Mouse (Mus musculus) midbrain, embryonic 16.5 days (tissue): ENCODE measurements around the gene Zfp365. TPM values are rescaled to one million over a fixed set of nuclear protein-coding genes. Genes with fewer than 3 reads are reported as not detected.

Experiments
- ATAC-seq: fragments of 200-750 bp; cut with Nextera tagmentation; 2 replicates; pipeline ENCODE4 v1.8.0; 2017; ENCODE audit warnings: moderate TSS enrichment
- H3K27ac ChIP-seq: fragments of 300-500 bp; sonication (generic); 2 replicates; pipeline ENCODE4 v1.5.1; 2014; ENCODE audit warnings: mild to moderate bottlenecking, low read length, mixed read lengths
- H3K27me3 ChIP-seq: fragments of 300-500 bp; sonication (generic); 2 replicates; pipeline ENCODE4 v1.6.1; 2014; ENCODE audit warnings: low read depth, low read length, mixed read lengths; ENCODE audit not compliant: control insufficient read depth, insufficient read depth
- H3K36me3 ChIP-seq: fragments of 300-500 bp; sonication (generic); 2 replicates; pipeline ENCODE4 v1.6.1; 2014; ENCODE audit warnings: mild to moderate bottlenecking, low read length, moderate library complexity, mixed read lengths; ENCODE audit not compliant: control insufficient read depth, insufficient read depth
- H3K4me1 ChIP-seq: fragments of 300-500 bp; sonication (generic); 2 replicates; pipeline ENCODE4 v1.6.1; 2014; ENCODE audit warnings: mild to moderate bottlenecking, low read length, mixed read lengths; ENCODE audit not compliant: control insufficient read depth, insufficient read depth
- H3K4me2 ChIP-seq: fragments of 300-500 bp; sonication (generic); 2 replicates; pipeline ENCODE4 v1.6.1; 2014; ENCODE audit warnings: mild to moderate bottlenecking, low read length, mixed read lengths
- H3K4me3 ChIP-seq: fragments of 300-500 bp; sonication (generic); 2 replicates; pipeline ENCODE4 v1.5.1; 2014; ENCODE audit warnings: low read depth, mild to moderate bottlenecking, low read length, moderate library complexity, mixed read lengths
- H3K9ac ChIP-seq: fragments of 300-500 bp; sonication (generic); 2 replicates; pipeline ENCODE4 v1.6.1; 2014; ENCODE audit warnings: low read depth, low read length, mixed read lengths
- H3K9me3 ChIP-seq: fragments of 300-500 bp; sonication (generic); replicated peaks from 2 replicates; pipeline ENCODE4 v1.6.1; 2014; ENCODE audit warnings: mild to moderate bottlenecking, low read length, mixed read lengths; ENCODE audit not compliant: control insufficient read depth, poor library complexity, severe bottlenecking
- WGBS: fragments of 180-500 bp; shearing (Covaris S2); extraction: QIAGEN DNeasy Blood & Tissue Kit; methylation state at CpG from one replicate; pipeline ENCODE4 v1.1.7; 2014; 5-methylcytosine and 5-hydroxymethylcytosine counted together
- polyA plus RNA-seq: library from polyadenylated mRNA; unstranded; fragments of >200 nt; fragmentation: Nextera tagmentation; extraction: Ambion mirVana; gene quantifications from 2 replicates; pipeline ENCODE4 v1.2.1, GENCODE M21; 2015

Zfp365 gene
- polyA plus RNA-seq, 1 experiment from 2014 or later, result 7.4 TPM

DNA sequence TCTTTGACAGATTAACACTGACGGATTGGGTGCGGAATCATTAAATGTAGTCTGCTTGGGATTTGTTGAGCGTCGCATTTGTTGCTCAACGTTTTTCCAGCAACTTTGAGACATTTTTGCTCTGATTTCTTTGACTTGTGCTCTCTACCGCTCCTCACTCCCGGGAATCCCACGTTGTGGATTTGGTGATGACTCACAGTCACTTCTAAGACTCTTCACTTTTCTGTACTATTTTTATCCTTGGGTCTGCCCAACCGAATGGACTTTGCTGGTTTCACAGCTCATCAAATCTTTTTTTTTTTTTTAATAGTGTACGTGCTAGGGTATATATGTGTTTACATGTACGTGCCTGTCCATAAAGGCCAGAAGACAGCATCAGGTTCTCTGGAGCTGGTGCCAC is 20.3 kb upstream of the Zfp365 start:
- Histone ChIP-seq H3K4me1 (no peaks in the 10 kb centered on the region), H3K27ac (no peak overlapping the region), H3K36me3 (no peaks in the 10 kb centered on the region), H3K9me3 (no peaks in the 10 kb centered on the region), H3K9ac (no peak overlapping the region), H3K27me3 (no peaks in the 10 kb centered on the region), H3K4me2 (no peak overlapping the region), H3K4me3 (no peak overlapping the region)
- ATAC-seq, result no peak
- WGBS, result 91% methylated on average over 11 of the region's 11 CpGs

DNA sequence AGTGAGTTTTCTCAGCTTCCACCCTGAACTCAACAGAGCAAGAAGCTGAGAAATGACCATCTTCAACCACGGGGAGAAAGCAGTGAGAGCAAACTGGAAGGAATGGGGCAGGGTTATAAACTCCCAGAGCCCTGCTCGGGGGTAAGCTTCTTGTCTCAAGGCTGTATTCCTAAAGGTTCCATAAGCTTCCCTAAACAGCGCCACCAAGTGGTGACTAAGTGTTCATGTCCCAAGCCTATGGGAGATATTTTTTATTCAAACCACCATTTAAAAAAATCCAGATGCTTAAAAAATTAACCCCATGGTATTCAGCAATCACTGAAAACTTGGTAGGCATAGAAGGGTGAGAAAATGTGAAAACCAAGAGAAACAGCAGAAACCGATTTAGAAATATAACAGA is 18.9 kb upstream of the Zfp365 start:
- Histone ChIP-seq H3K27ac (no peak overlapping the region), H3K4me2 (no peak overlapping the region), H3K4me1 (no peaks in the 10 kb centered on the region), H3K9me3 (no peaks in the 10 kb centered on the region), H3K27me3 (no peaks in the 10 kb centered on the region), H3K4me3 (no peak overlapping the region), H3K36me3 (no peaks in the 10 kb centered on the region), H3K9ac (no peak overlapping the region)
- ATAC-seq, result no peak
- 91% methylated on average over 4 of the region's 4 CpGs for WGBS

DNA sequence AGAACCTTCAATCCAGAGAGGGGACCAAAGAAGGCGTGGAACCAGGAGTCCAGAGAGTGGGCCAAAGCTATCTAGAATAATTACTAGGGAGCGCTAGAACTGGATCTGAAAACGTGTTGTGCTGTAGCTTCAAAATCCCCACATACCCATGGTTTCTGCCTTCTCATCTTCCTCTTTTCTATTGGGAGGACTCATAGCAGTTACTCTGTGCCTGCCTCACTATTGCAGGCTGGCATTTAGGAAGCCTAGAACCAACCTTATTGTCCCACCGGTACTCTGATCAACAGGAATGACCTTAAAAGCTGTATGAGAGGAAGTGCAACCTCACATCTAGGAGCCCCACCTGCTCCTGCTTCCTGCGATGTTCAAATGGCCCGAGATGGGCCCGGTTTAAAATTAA is 16.1 kb upstream of the Zfp365 start:
- Histone ChIP-seq H3K9ac (no peak overlapping the region), H3K9me3 (no peaks in the 10 kb centered on the region), H3K4me2 (no peak overlapping the region), H3K4me3 (no peak overlapping the region), H3K36me3 (no peaks in the 10 kb centered on the region), H3K27ac (no peak overlapping the region), H3K4me1 (no peaks in the 10 kb centered on the region), H3K27me3 (no peaks in the 10 kb centered on the region)
- WGBS, result 86% methylated on average over 7 of the region's 7 CpGs
- no peak for ATAC-seq

DNA sequence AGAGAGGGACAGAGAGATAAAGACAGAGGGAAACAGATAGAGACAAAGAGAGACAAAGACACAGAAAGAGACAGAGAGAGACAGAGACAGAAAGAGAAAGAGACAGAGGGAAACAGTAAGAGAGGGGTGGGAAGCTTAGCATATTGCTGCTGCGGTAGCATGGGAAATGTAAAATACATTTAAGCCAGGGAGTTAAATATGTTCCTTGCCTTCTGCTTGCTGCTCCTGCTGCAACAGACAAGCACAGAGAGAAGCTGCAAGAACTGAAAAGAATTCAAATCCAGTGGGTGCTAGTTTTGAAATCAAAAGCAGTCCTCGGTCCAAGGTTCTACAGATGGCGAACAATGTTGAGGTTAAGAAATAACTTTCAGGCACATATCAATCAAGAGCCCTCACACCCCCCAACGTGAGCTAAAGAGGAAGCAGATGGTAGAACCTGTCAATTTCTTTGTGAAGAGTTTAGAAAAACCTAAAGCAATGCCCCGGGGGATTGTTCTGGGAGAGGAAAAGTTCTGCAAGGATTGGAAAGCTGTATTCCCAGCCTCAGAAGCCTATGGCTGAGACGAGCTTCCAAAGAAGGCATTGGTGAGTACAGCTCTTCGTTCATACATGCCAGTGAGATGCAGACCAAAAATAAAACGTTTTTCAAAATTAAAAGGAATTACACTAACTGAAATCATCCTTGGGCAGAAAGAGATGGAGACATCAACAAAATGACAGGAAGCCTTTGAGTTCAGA is 15.4 kb upstream of the Zfp365 start:
- Histone ChIP-seq H3K9ac (no peak overlapping the region), H3K27ac (no peak overlapping the region), H3K36me3 (no peaks in the 10 kb centered on the region), H3K4me3 (no peak overlapping the region), H3K27me3 (no peaks in the 10 kb centered on the region), H3K4me1 (no peaks in the 10 kb centered on the region), H3K4me2 (no peak overlapping the region), H3K9me3 (no peaks in the 10 kb centered on the region)
- 72% methylated on average over 8 of the region's 8 CpGs for WGBS
- no peak for ATAC-seq

DNA sequence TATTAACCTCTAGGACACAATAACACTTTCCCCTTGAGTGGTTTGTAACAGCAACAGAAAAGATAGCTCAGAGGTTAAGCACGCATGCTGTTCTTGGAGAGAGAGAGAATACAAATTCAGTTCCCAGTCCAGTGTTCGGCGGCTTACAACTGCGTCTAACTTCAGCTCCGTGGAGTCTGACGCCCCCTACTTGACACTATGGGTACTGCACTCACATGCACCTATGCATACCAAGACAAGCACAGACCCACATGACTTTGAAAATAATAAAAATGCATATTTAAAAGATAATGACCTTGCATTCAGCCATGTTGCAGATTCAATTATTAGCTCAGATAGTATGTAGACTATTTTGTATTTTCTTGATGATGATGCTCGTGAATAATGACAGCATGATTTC is 11.6 kb upstream of the Zfp365 start:
- 64% methylated on average over 7 of the region's 7 CpGs for whole genome bisulfite sequencing
- ATAC-seq, result no peak
- no peaks in the 10 kb centered on the region for H3K4me1 ChIP-seq

DNA sequence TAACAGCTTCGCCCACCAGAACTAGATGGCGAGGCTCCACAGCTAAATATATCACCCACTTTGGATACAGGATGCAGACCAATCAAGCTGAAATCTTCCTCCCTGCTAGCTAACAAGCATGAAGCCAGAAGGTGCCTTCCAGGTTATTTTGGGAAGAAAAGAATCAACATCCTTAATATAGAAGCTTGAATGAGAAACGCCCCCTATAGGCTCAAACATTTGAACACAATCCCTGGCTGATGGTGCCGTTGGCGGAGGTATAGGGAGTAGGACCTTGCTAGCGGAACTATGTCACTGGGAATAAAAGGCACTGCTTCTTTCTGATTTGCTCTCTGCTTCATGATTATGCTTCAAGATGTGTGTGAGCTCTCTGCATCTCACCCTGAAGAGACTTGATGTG is 9.3 kb upstream of the Zfp365 start:
- no peaks in the 10 kb centered on the region for H3K9me3 ChIP-seq

More for the DNA sequence above, 11.6 kb upstream of the Zfp365 start:
- no peak overlapping the region for H3K4me2 ChIP-seq
- no peaks in the 10 kb centered on the region for H3K27me3 ChIP-seq
- no peaks in the 10 kb centered on the region for H3K36me3 ChIP-seq
- no peak overlapping the region for H3K27ac ChIP-seq
- no peak overlapping the region for H3K9ac ChIP-seq
- no peak overlapping the region for H3K4me3 ChIP-seq
- H3K9me3 ChIP-seq, result no peaks in the 10 kb centered on the region

DNA sequence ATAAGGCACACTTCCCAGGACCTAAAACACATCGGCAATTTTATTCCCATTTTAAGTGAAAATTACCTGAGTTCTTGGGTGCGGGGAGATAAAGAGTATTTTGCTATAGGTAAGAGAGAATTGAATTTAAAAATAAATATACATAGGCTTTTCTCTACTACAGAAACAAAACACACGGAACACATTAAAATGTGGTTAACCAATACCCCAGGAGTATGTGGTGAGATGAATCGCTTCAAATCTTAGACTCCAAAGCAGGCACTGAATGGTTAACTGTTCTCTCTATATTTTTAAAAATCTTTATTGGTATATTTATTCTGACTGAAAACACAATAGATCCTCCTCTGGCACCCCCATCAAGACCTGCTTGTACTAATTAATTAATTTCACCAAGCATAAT is 7.2 kb upstream of the Zfp365 start:
- Histone ChIP-seq H3K9me3 (no peaks in the 10 kb centered on the region), H3K27ac (no peak overlapping the region), H3K4me2 (no peak overlapping the region), H3K9ac (no peak overlapping the region), H3K4me3 (no peak overlapping the region), H3K27me3 (no peaks in the 10 kb centered on the region), H3K36me3 (no peaks in the 10 kb centered on the region), H3K4me1 (peaks cover 7% of the 10 kb centered on the region)
- WGBS, result 95% methylated on average over 4 of the region's 4 CpGs
- no peak for ATAC-seq

More for the DNA sequence above, 9.3 kb upstream of the Zfp365 start:
- Histone ChIP-seq H3K4me1 (peaks cover 7% of the 10 kb centered on the region), H3K4me3 (no peak overlapping the region), H3K9ac (no peak overlapping the region), H3K27me3 (no peaks in the 10 kb centered on the region), H3K27ac (no peak overlapping the region), H3K4me2 (no peak overlapping the region), H3K36me3 (no peaks in the 10 kb centered on the region)
- no peak for ATAC-seq
- WGBS, result 92% methylated on average over 6 of the region's 6 CpGs

DNA sequence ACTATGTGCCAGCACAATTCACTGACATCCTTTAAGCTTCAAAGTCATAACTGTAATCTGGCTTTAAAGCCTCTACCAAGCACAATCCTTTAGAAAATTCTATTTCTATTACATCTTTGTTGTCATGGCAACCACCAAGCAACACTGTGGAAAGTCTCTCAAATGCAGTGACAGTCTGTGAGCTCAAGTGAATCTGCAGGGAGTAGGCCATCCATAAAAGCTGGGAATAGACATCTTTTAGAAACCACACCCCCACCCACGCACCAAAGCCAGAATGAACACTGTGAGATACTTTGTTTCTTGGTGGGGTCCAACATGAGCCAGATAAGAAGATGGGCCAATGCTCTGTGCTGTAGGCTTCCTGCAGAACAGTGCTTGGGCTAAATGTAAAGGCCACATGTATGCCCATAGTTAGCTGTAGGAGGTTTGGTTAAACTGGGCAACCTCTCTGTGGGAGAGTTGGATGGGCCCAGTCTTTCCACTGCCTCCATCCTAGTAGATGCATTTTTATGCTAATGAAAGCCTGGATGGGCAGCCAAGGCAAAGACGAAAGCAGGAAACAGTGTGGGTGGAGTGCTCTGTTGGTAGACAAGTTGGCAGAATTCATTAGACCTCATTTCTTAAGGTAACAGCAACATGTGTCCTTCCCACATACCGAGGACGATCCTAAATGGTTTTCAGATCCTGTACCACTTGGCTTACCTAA is 5.9 kb upstream of the Zfp365 start:
- Histone ChIP-seq H3K9me3 (no peaks in the 10 kb centered on the region), H3K4me2 (no peak overlapping the region), H3K4me1 (peaks cover 7% of the 10 kb centered on the region), H3K9ac (no peak overlapping the region), H3K27ac (peak overlapping the region; percentile 51; the same call in 1 of the 2 replicates), H3K27me3 (no peaks in the 10 kb centered on the region), H3K36me3 (no peaks in the 10 kb centered on the region), H3K4me3 (no peak overlapping the region)
- ATAC-seq, result peak; percentile 82
- 73% methylated on average over 4 of the region's 4 CpGs for WGBS

DNA sequence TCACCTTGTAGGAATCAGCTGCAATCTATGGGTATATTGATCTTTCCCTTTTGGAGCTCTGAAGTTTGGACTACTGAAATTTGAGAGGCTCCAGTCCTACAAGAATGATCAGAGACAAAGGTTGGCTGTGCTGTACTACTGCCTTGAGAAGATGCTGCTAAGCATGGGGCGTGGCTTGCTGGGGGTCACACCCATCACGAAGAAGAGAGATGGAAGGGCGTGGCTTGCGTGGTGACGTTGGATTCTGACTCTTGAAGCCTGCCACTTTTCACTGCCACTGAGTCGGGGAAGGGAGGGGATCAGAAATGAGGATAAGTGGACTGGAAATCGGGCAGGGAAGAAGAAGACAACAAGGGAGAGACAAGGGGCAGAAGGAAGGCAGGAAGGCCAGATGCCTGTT is 4.9 kb upstream of the Zfp365 start:
- no peaks in the 10 kb centered on the region for H3K9me3 ChIP-seq
- H3K9ac ChIP-seq, result no peak overlapping the region
- H3K36me3 ChIP-seq, result no peaks in the 10 kb centered on the region
- no peak for ATAC-seq
- H3K27ac ChIP-seq, result no peak overlapping the region
- H3K27me3 ChIP-seq, result no peaks in the 10 kb centered on the region
- 68% methylated on average over 7 of the region's 7 CpGs for WGBS
- H3K4me1 ChIP-seq, result peaks cover 7% of the 10 kb centered on the region
- no peak overlapping the region for H3K4me3 ChIP-seq
- H3K4me2 ChIP-seq, result no peak overlapping the region
